ENCODE assay signal across 8 mouse cellular contexts in the genomic region with DNA sequence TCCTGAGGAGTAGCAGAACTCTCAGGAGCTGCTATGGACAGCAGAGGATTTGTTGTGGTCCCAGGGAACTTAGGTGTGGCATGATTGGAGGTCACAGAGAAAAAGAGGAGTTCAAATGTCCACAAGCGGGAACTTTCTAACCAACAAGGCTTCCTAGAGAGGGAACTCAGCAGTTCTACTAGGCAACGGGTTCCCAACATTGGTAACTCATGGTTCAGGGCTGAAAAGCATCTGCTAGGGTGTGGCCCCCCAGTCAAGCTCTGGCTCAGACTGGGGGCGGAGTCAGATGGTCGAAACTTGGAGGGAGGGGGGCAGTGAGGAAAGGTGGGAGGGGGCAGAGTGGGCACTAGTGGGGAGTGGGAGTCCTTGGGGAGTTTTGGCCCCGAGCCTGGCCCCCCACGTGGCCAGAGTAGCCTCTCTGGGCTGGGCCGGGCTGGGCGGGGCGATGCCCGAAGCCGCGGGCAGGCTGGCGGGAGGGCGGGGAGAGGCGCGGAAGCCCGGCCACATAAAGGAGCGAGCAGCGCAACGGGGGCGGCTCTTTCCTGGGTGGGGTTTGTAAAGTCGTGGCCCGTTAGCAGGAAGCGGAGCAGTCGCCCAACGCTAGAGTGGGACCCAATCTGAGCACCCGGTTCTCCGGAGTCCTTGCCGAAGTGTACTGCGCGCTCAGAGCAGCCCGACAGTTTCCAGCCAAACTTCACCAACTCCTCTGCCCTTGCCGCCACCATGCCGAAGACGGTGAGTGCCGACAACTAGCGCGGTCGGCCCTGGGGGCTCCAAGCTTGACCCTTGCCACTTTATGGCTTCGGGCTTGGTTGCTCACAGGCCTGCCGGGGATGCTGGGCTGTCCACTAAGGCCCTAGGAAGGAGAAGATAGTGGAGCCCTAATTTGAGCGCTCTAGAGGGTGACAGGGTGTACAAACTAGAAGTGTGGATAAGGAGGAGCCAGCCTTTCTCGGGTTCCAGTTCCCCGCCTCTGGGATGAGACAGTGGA. TPM values are rescaled to one million over a fixed set of nuclear protein-coding genes. Genes with fewer than 3 reads are reported as not detected.
DNase-seq lines count a peak whose midpoint lies in the region; ATAC-seq and TF ChIP-seq lines count a peak whose summit lies in the region.

TSS of gene Msn (plus strand) at position 534 of the 991 bp plus-strand sequence.

- peak within 1 kb of the TSS; percentile 41; the same call in 1 of the 2 replicates for H3K9ac ChIP-seq in hindbrain, embryonic 15.5 days

- 21% methylated on average over 41 of the region's 44 CpGs for WGBS in hindbrain, embryonic 15.5 days

- peak; percentile 81 for ATAC-seq in hindbrain, embryonic 15.5 days (ENCODE audit: low FRiP score, low read depth)
- peak; percentile 89 for ATAC-seq in megakaryocyte, adult 5-6 weeks (ENCODE audit: poor library complexity, severe bottlenecking)

- H3K27ac ChIP-seq in gastrocnemius, adult 2 months, result peak within 1 kb of the TSS; percentile 90
- H3K27ac ChIP-seq in hindbrain, embryonic 15.5 days (replicated peaks), result 0 out of 2 replicates have a peak within 1 kb of the TSS, but pooled peaks have one; percentile 51

- TF ChIP-seq CTCF in gastrocnemius, adult 2 months (IDR thresholded peaks at IDR 0.05), result no peak

- H3K4me3 ChIP-seq in gastrocnemius, adult 2 months, result peak within 1 kb of the TSS; percentile 84
- H3K4me3 ChIP-seq in hindbrain, embryonic 15.5 days, result peak within 1 kb of the TSS; percentile 45

- intact Hi-C loops in gastrocnemius, adult 2 months (cut with DNase I), result no loop called here

- H3K9me3 ChIP-seq in hindbrain, embryonic 15.5 days, result no peaks in the 10 kb centered on the region

- DNase-seq in ZHBTc4 (ENCODE audit: low read depth, low spot score), result peak; percentile 83
- DNase-seq in cerebellum, postnatal 25 days, result peak; percentile 27 to 50
- DNase-seq in gastrocnemius, adult 2 months, result peak; percentile 78
- peak; percentile 1 to 7 for DNase-seq in left cerebral cortex, adult 8-10 months (ENCODE audit: low spot score in 2 of 2)
- DNase-seq in right cerebral cortex, adult 2 months (ENCODE audit: low spot score in 2 of 2), result peak; percentile 3
- DNase-seq in urinary bladder, postnatal 25 days (ENCODE audit: low spot score), result peak; percentile 45

- H3K4me2 ChIP-seq in hindbrain, embryonic 15.5 days, result peak within 1 kb of the TSS; percentile 78

- H3K36me3 ChIP-seq in hindbrain, embryonic 15.5 days, result no peaks in the 10 kb centered on the region

- no peaks in the 10 kb centered on the region for H3K27me3 ChIP-seq in hindbrain, embryonic 15.5 days

- no peaks in the 10 kb centered on the region for H3K4me1 ChIP-seq in hindbrain, embryonic 15.5 days (replicated peaks)

RNA-seq across cellular contexts. Expression of gene Msn, which starts in this region (rescaled TPM):
- 10 to 100 TPM; 23.3 to 33.8 TPM for total RNA-seq in gastrocnemius, adult 2 months (2021)
- polyA plus RNA-seq in hindbrain, embryonic 15.5 days (2015; fragmentation: Nextera tagmentation; extraction: Ambion mirVana), result 41.5 and 46.2 TPM in 2 replicates
- total RNA-seq in left cerebral cortex, adult 8-10 months (2022), result 10 to 100 TPM; 20.3 to 36.3 (median 24.9) TPM
- total RNA-seq in megakaryocyte, adult 5-6 weeks (2015), result 825 and 881 TPM in 2 replicates
- 296 and 421 TPM in 2 replicates for total RNA-seq in megakaryocyte, adult 5-6 weeks (2017)

Comparison
In these comparisons a context has a peak if more than half of its experiments do, and no peak if none do; other contexts are left out.
1. Peak in every context shown above with its lines: DNase-seq, ATAC-seq, H3K4me3 ChIP-seq and H3K27ac ChIP-seq.
2. RNA of gene Msn (total RNA-seq): 296 to 881 TPM in megakaryocyte, adult 5-6 weeks; 23.3 to 33.8 TPM in gastrocnemius, adult 2 months and 20.3 to 36.3 TPM in left cerebral cortex, adult 8-10 months; every median in the first group is over 4 times any median in the second.
3. DNase-seq: peak in every context shown above with its lines; median percentile 83 in ZHBTc4; 78 in gastrocnemius, adult 2 months; 45 in urinary bladder, postnatal 25 days; 38 in cerebellum, postnatal 25 days; 4 in left cerebral cortex, adult 8-10 months; 3 in right cerebral cortex, adult 2 months.